8 mouse cellular contexts compared by ENCODE assay signal in genomic region chr4:57637636-57638386, GRCm38 (mm10).
DNase-seq lines count a peak whose midpoint lies in the region; ATAC-seq and TF ChIP-seq lines count a peak whose summit lies in the region.

No protein-coding gene starts in this region.

- no peak overlapping the region for H3K9ac ChIP-seq in lung, embryonic 14.5 days
- peak overlapping the region; percentile 69 for H3K9ac ChIP-seq in hindbrain, embryonic 16.5 days (ENCODE audit: low read depth, low read length)
- H3K9ac ChIP-seq in liver, embryonic 13.5 days = no peak overlapping the region

- H3K4me3 ChIP-seq in lung, embryonic 14.5 days (ENCODE audit: low read depth, low read length) = peak overlapping the region; percentile 1; the same call in 1 of the 2 replicates
- H3K4me3 ChIP-seq in embryonic facial prominence, embryonic 10.5 days = peak overlapping the region; percentile 46
- H3K4me3 ChIP-seq in hindbrain, embryonic 16.5 days (ENCODE audit: low read length) = peak overlapping the region; percentile 51
- H3K4me3 ChIP-seq in liver, embryonic 13.5 days (replicated peaks) = no peak overlapping the region
- H3K4me3 ChIP-seq in small intestine, adult 2 months (ENCODE audit: low read depth, low read length) = peak overlapping the region; percentile 12

- H3K27ac ChIP-seq in lung, embryonic 14.5 days (ENCODE audit: low read depth) = no peak overlapping the region
- H3K27ac ChIP-seq in embryonic facial prominence, embryonic 10.5 days (replicated peaks) = peak overlapping the region; percentile 69; the same call in 1 of the 2 replicates
- H3K27ac ChIP-seq in hindbrain, embryonic 16.5 days (ENCODE audit: low read depth, low read length) = peak overlapping the region; percentile 83
- H3K27ac ChIP-seq in liver, embryonic 13.5 days = no peak overlapping the region
- no peak overlapping the region for H3K27ac ChIP-seq in small intestine, adult 2 months (ENCODE audit: insufficient read depth, low read depth, low read length)

- TF ChIP-seq POLR2A in small intestine, adult 2 months (IDR thresholded peaks at IDR 0.05; ENCODE audit: low read depth, low read length) = no peak

- peak; percentile 45 for DNase-seq in lung, embryonic 14.5 days
- DNase-seq in lung, postnatal 4 days = no peak
- peak; percentile 34 for DNase-seq in embryonic facial prominence, embryonic 10.5 days (ENCODE audit: low spot score)
- no peak for DNase-seq in liver, embryonic 13.5 days
- no peak for DNase-seq in lung, postnatal 36 days
- no peak for DNase-seq in adrenal gland, adult 2 months

- H3K4me2 ChIP-seq in lung, embryonic 14.5 days = peak overlapping the region; percentile 50
- H3K4me2 ChIP-seq in hindbrain, embryonic 16.5 days (ENCODE audit: low read length) = peak overlapping the region; percentile 70
- H3K4me2 ChIP-seq in liver, embryonic 13.5 days = peak overlapping the region; percentile 24; the same call in 1 of the 2 replicates

- 23% methylated on average over 24 of the region's 24 CpGs for WGBS in lung, embryonic 14.5 days
- WGBS in embryonic facial prominence, embryonic 10.5 days = 35% methylated on average over 24 of the region's 24 CpGs
- WGBS in hindbrain, embryonic 16.5 days = 16% methylated on average over 24 of the region's 24 CpGs
- WGBS in liver, embryonic 13.5 days (ENCODE audit: insufficient replicate concordance) = 32% methylated on average over 24 of the region's 24 CpGs
- 13% methylated on average over 24 of the region's 24 CpGs for WGBS in small intestine, adult 2 months

- no peaks in the 10 kb centered on the region for H3K36me3 ChIP-seq in lung, embryonic 14.5 days (ENCODE audit: insufficient read depth)
- H3K36me3 ChIP-seq in embryonic facial prominence, embryonic 10.5 days (replicated peaks) = no peaks in the 10 kb centered on the region
- H3K36me3 ChIP-seq in hindbrain, embryonic 16.5 days (ENCODE audit: control insufficient read depth, insufficient read depth, low read length) = no peaks in the 10 kb centered on the region
- no peaks in the 10 kb centered on the region for H3K36me3 ChIP-seq in liver, embryonic 13.5 days
- H3K36me3 ChIP-seq in small intestine, adult 2 months (ENCODE audit: control insufficient read depth, insufficient read depth, low read length) = no peaks in the 10 kb centered on the region

- no peaks in the 10 kb centered on the region for H3K4me1 ChIP-seq in lung, embryonic 14.5 days (ENCODE audit: insufficient read depth)
- peaks cover 33% of the 10 kb centered on the region for H3K4me1 ChIP-seq in embryonic facial prominence, embryonic 10.5 days
- H3K4me1 ChIP-seq in hindbrain, embryonic 16.5 days (ENCODE audit: control insufficient read depth, insufficient read depth, low read depth, low read length) = peaks cover 18% of the 10 kb centered on the region
- H3K4me1 ChIP-seq in liver, embryonic 13.5 days (replicated peaks) = no peaks in the 10 kb centered on the region
- H3K4me1 ChIP-seq in small intestine, adult 2 months (ENCODE audit: control insufficient read depth, insufficient read depth, insufficient read length, low read length) = no peaks in the 10 kb centered on the region; the same call in 1 of the 2 replicates

- H3K9me3 ChIP-seq in lung, embryonic 14.5 days (ENCODE audit: low read depth, low read length) = no peaks in the 10 kb centered on the region
- H3K9me3 ChIP-seq in embryonic facial prominence, embryonic 10.5 days = no peaks in the 10 kb centered on the region
- no peaks in the 10 kb centered on the region for H3K9me3 ChIP-seq in hindbrain, embryonic 16.5 days (ENCODE audit: control insufficient read depth, low read length)
- no peaks in the 10 kb centered on the region for H3K9me3 ChIP-seq in liver, embryonic 13.5 days (replicated peaks)

- ATAC-seq in lung, embryonic 14.5 days (ENCODE audit: insufficient read depth) = peak; percentile 62
- ATAC-seq in hindbrain, embryonic 16.5 days = peak; percentile 89
- ATAC-seq in liver, embryonic 13.5 days (ENCODE audit: low read depth) = no peak

- TF ChIP-seq CTCF in lung, embryonic 14.5 days (IDR thresholded peaks at IDR 0.05; ENCODE audit: low read depth) = no peak
- TF ChIP-seq CTCF in small intestine, adult 2 months (IDR thresholded peaks at IDR 0.05; ENCODE audit: extremely low read depth, insufficient read length, insufficient replicate concordance, low read depth, low read length) = no peak

- H3K27me3 ChIP-seq in lung, embryonic 14.5 days (ENCODE audit: insufficient read depth, low read length) = no peaks in the 10 kb centered on the region
- 0 out of 2 replicates have a peak, but pooled peaks cover 4% of the 10 kb centered on the region for H3K27me3 ChIP-seq in embryonic facial prominence, embryonic 10.5 days (replicated peaks; ENCODE audit: low read depth, poor library complexity, severe bottlenecking)
- no peaks in the 10 kb centered on the region for H3K27me3 ChIP-seq in hindbrain, embryonic 16.5 days (replicated peaks; ENCODE audit: control insufficient read depth, insufficient read depth, low read length)
- H3K27me3 ChIP-seq in liver, embryonic 13.5 days = no peaks in the 10 kb centered on the region
- no peaks in the 10 kb centered on the region for H3K27me3 ChIP-seq in small intestine, adult 2 months (ENCODE audit: control insufficient read depth, insufficient read depth, low read length)

Comparison
In these comparisons a context has a peak if more than half of its experiments do, and no peak if none do; other contexts are left out.
1. DNase-seq: peak in lung, embryonic 14.5 days (single experiment) and embryonic facial prominence, embryonic 10.5 days (single experiment); none in lung, postnatal 4 days (0 of 2), liver, embryonic 13.5 days (single experiment), lung, postnatal 36 days (single experiment) and adrenal gland, adult 2 months (single experiment).
2. H3K27ac ChIP-seq: peak in embryonic facial prominence, embryonic 10.5 days (single experiment) and hindbrain, embryonic 16.5 days (single experiment); none in lung, embryonic 14.5 days (single experiment), liver, embryonic 13.5 days (single experiment) and small intestine, adult 2 months (single experiment).
3. Peak in every context shown above with its lines, with median percentiles within 50 percentile points of each other: H3K4me2 ChIP-seq.